ENCODE assay signal across 11 mouse cellular contexts in the genomic region with DNA sequence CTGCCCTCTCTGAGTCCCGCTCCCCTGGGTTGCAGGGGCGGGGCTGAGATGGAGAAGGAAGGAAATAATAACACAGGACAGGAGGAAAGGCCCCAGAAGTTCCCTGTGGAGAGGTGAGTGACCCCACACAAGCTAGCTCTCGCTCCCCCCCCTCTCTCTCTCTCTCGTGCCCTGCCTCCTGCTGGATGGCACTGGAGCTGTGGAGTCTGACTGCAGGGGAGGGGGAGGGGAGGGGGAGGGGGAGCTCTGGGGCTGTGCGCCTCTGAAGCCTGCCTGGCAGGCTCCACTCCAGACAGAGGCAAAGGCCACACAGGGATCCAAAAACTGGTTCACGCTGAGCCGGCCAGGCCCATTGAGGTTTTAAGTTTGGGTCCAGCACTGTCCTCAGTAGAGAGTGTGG.
DNase-seq lines count a peak whose midpoint lies in the region; ATAC-seq lines count a peak whose summit lies in the region.
"Had no signal": no experiment of that assay in that cellular context is flagged by ENCODE, and none has a peak within 500 bp of the region (broad histone marks: within the 10 kb centered on the region; RNA-seq: fewer than 3 reads in every experiment).

No protein-coding gene starts in this region.

- H3K27ac ChIP-seq in forebrain, embryonic 11.5 days (ENCODE audit: low read depth, low read length) = 0 out of 2 replicates have a peak overlapping the region, but pooled peaks have one; percentile 6
- no peak overlapping the region for H3K27ac ChIP-seq in forebrain, embryonic 14.5 days (ENCODE audit: low read depth, low read length)
- H3K27ac ChIP-seq in lung, embryonic 16.5 days (ENCODE audit: low read length) = no peak overlapping the region
- H3K27ac ChIP-seq in forebrain, embryonic 13.5 days = peak overlapping the region; percentile 51; the same call in 1 of the 2 replicates
- 0 out of 2 replicates have a peak overlapping the region, but pooled peaks have one; percentile 33 for H3K27ac ChIP-seq in neural tube, embryonic 13.5 days (replicated peaks)
- H3K27ac ChIP-seq: macrophage had no signal

- H3K9me3 ChIP-seq in forebrain, embryonic 11.5 days (ENCODE audit: control insufficient read depth, low read length) = no peaks in the 10 kb centered on the region
- no peaks in the 10 kb centered on the region for H3K9me3 ChIP-seq in forebrain, embryonic 14.5 days (replicated peaks; ENCODE audit: control insufficient read depth, low read length)
- no peaks in the 10 kb centered on the region for H3K9me3 ChIP-seq in lung, embryonic 16.5 days (ENCODE audit: control insufficient read depth, low read length)
- H3K9me3 ChIP-seq in forebrain, embryonic 13.5 days (replicated peaks) = no peaks in the 10 kb centered on the region
- no peaks in the 10 kb centered on the region for H3K9me3 ChIP-seq in neural tube, embryonic 13.5 days

- H3K4me3 ChIP-seq in forebrain, embryonic 11.5 days (ENCODE audit: low read depth, low read length) = no peak overlapping the region
- H3K4me3 ChIP-seq in forebrain, embryonic 14.5 days (ENCODE audit: low read depth, low read length) = no peak overlapping the region
- no peak overlapping the region for H3K4me3 ChIP-seq in lung, embryonic 16.5 days (ENCODE audit: low read length)
- no peak overlapping the region for H3K4me3 ChIP-seq in forebrain, embryonic 13.5 days
- no peak overlapping the region for H3K4me3 ChIP-seq in neural tube, embryonic 13.5 days

- ATAC-seq in forebrain, embryonic 11.5 days (replicated peaks; ENCODE audit: low FRiP score) = peak; percentile 53; the same call in 1 of the 2 replicates
- ATAC-seq in forebrain, embryonic 14.5 days = no peak
- ATAC-seq in lung, embryonic 16.5 days (ENCODE audit: low read depth) = peak; percentile 41
- no peak for ATAC-seq in forebrain, embryonic 13.5 days
- no peak for ATAC-seq in neural tube, embryonic 13.5 days (ENCODE audit: low read depth)
- no peak for ATAC-seq in erythroblast, adult 5-6 weeks (replicated peaks; ENCODE audit: low FRiP score, poor library complexity, severe bottlenecking)

- H3K27me3 ChIP-seq in forebrain, embryonic 11.5 days (ENCODE audit: control insufficient read depth, insufficient read depth, low read length) = no peaks in the 10 kb centered on the region
- no peaks in the 10 kb centered on the region for H3K27me3 ChIP-seq in forebrain, embryonic 14.5 days (replicated peaks; ENCODE audit: control insufficient read depth, insufficient read depth, low read length)
- H3K27me3 ChIP-seq in lung, embryonic 16.5 days (ENCODE audit: control insufficient read depth, insufficient read depth, low read depth, low read length) = no peaks in the 10 kb centered on the region
- no peaks in the 10 kb centered on the region for H3K27me3 ChIP-seq in forebrain, embryonic 13.5 days
- no peaks in the 10 kb centered on the region for H3K27me3 ChIP-seq in neural tube, embryonic 13.5 days

- H3K9ac ChIP-seq in forebrain, embryonic 11.5 days (ENCODE audit: low read length) = no peak overlapping the region
- H3K9ac ChIP-seq in forebrain, embryonic 14.5 days (ENCODE audit: low read length) = no peak overlapping the region
- H3K9ac ChIP-seq in lung, embryonic 16.5 days (ENCODE audit: low read length) = no peak overlapping the region
- 0 out of 2 replicates have a peak overlapping the region, but pooled peaks have one; percentile 27 for H3K9ac ChIP-seq in forebrain, embryonic 13.5 days
- no peak overlapping the region for H3K9ac ChIP-seq in neural tube, embryonic 13.5 days

- no peak overlapping the region for H3K4me2 ChIP-seq in forebrain, embryonic 11.5 days (ENCODE audit: low read depth, low read length, severe bottlenecking)
- H3K4me2 ChIP-seq in forebrain, embryonic 14.5 days (ENCODE audit: low read length) = no peak overlapping the region
- H3K4me2 ChIP-seq in lung, embryonic 16.5 days (ENCODE audit: low read depth, low read length) = no peak overlapping the region
- H3K4me2 ChIP-seq in forebrain, embryonic 13.5 days = no peak overlapping the region
- H3K4me2 ChIP-seq in neural tube, embryonic 13.5 days = no peak overlapping the region

- 9% methylated on average over 7 of the region's 7 CpGs for WGBS in forebrain, embryonic 11.5 days
- 18% methylated on average over 6 of the region's 7 CpGs for WGBS in forebrain, embryonic 14.5 days
- WGBS in lung, embryonic 16.5 days = 30% methylated on average over 7 of the region's 7 CpGs
- 13% methylated on average over 5 of the region's 7 CpGs for WGBS in forebrain, embryonic 13.5 days
- 18% methylated on average over 7 of the region's 7 CpGs for WGBS in neural tube, embryonic 13.5 days

- peak; percentile 76 for DNase-seq in forebrain, embryonic 11.5 days (ENCODE audit: low spot score)
- DNase-seq in forebrain, embryonic 14.5 days (ENCODE audit: low spot score) = no peak
- DNase-seq in lung, postnatal 14 days = no peak
- DNase-seq in ovary, postnatal 14 days (ENCODE audit: low spot score) = no peak
- DNase-seq: heart, adult 11 months; thymus, postnatal 36 days had no signal

- no peaks in the 10 kb centered on the region for H3K36me3 ChIP-seq in forebrain, embryonic 11.5 days (ENCODE audit: control insufficient read depth, insufficient read depth, low read length)
- no peaks in the 10 kb centered on the region for H3K36me3 ChIP-seq in forebrain, embryonic 14.5 days (ENCODE audit: control insufficient read depth, insufficient read depth, low read length)
- H3K36me3 ChIP-seq in lung, embryonic 16.5 days (ENCODE audit: control insufficient read depth, insufficient read depth, low read length) = no peaks in the 10 kb centered on the region
- no peaks in the 10 kb centered on the region for H3K36me3 ChIP-seq in forebrain, embryonic 13.5 days (ENCODE audit: poor library complexity, severe bottlenecking)
- H3K36me3 ChIP-seq in neural tube, embryonic 13.5 days = no peaks in the 10 kb centered on the region

- peaks cover 24% of the 10 kb centered on the region for H3K4me1 ChIP-seq in forebrain, embryonic 11.5 days (replicated peaks; ENCODE audit: control insufficient read depth, insufficient read depth, low read length)
- peaks cover 33% of the 10 kb centered on the region for H3K4me1 ChIP-seq in forebrain, embryonic 14.5 days (ENCODE audit: control insufficient read depth, insufficient read depth, low read length)
- H3K4me1 ChIP-seq in lung, embryonic 16.5 days (replicated peaks; ENCODE audit: control insufficient read depth, insufficient read depth, low read length) = peaks cover 14% of the 10 kb centered on the region; the same call in 1 of the 2 replicates
- H3K4me1 ChIP-seq in forebrain, embryonic 13.5 days = peaks cover 48% of the 10 kb centered on the region
- H3K4me1 ChIP-seq in neural tube, embryonic 13.5 days (replicated peaks) = peaks cover 46% of the 10 kb centered on the region

Comparison
In these comparisons a context has a peak if more than half of its experiments do, and no peak if none do; other contexts are left out.
1. ATAC-seq: peak in forebrain, embryonic 11.5 days (single experiment) and lung, embryonic 16.5 days (single experiment); none in forebrain, embryonic 14.5 days (single experiment), forebrain, embryonic 13.5 days (single experiment), neural tube, embryonic 13.5 days (single experiment) and erythroblast, adult 5-6 weeks (single experiment).
2. H3K27ac ChIP-seq: peak in forebrain, embryonic 11.5 days (single experiment), forebrain, embryonic 13.5 days (single experiment) and neural tube, embryonic 13.5 days (single experiment); none in forebrain, embryonic 14.5 days (single experiment) and lung, embryonic 16.5 days (single experiment).